Mouse (Mus musculus) forelimb bud, embryonic 11.5 days (tissue): ENCODE data around the gene Ptpre.
"Not testable (repeated sequence)": the region's sequence is repeated elsewhere in the genome, so short reads cannot be mapped to it uniquely, and the experiment has no call there.

Source experiments
- DNase-seq: peaks from one replicate; pipeline ENCODE4 v3.0.0-alpha.2; 2012; ENCODE audit warnings: low read depth, low spot score

Ptpre gene

GRCm38 (mm10) chr7:135537341-135537901 lies at the start of gene Ptpre:
Ptpre (plus strand) TSS chr7:135537481.
- DNase-seq: peak; percentile 76

- DNase-seq: no peak
Measured at GRCm38 (mm10) chr7:135488214-135488810, 49.0 kb upstream of the Ptpre start.

GRCm38 (mm10) chr7:135489724-135490499 lies 47.4 kb upstream of the Ptpre start:
- DNase-seq: no peak

DNA sequence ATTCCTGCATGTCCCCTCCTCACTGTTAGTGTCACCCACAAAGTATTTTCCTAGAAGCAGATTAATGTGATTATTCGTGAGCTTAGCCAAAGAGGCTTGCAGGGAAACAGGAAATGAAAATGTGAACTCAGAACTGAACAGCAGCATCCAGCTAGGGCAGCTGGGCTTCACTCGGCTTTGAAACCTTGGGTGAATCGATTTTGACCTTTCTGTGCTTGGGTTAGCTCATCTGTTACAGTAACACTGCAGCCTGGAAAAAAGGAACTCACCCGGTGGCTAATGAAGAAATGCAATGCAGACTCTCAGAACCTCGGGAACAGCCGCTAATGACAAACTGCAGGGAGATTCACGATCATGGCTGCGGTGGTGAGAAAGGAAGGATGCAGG lies 46.8 kb upstream of the Ptpre start:
- no peak for DNase-seq

DNA sequence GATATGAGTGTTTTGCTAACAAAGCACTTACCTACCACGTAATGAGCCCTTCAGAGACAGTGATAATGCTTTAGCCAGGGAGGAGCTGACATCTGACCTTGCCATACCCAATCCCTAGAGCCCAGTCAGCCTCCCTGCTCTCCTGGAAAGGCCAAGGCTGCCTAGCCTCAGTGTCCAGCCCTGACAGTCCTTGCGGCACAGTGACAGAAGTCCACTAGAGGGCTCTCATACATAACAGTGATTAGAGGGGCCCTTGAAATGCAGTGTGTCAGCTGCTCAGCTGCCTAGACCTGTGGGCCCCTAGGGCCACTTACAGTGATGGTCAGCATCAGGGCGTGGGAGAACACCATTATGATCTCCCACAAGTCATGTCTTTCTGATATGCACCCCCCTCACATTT lies 42.0 kb upstream of the Ptpre start:
- no peak for DNase-seq

GRCm38 (mm10) chr7:135498565-135499186 lies 38.6 kb upstream of the Ptpre start:
- no peak for DNase-seq

DNA sequence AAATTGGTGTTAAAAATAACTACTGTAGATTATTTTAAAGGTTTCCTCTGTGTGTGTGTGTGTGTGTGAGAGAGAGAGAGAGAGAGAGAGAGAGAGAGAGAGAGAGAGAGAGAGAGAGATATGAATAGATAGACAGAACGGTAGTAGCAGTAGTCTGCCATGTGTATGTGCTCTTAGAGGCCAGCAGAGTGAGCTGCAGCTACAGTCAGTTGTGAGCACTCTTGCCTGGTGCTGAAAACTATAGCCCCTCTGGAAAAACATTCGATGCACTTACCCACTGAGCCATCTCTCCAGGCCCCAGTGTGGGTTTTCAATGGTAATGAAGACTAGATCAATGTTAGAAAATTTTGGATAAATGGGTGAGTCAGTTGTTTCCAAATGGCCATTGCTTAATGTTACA lies 37.9 kb upstream of the Ptpre start:
- no peak for DNase-seq

DNA sequence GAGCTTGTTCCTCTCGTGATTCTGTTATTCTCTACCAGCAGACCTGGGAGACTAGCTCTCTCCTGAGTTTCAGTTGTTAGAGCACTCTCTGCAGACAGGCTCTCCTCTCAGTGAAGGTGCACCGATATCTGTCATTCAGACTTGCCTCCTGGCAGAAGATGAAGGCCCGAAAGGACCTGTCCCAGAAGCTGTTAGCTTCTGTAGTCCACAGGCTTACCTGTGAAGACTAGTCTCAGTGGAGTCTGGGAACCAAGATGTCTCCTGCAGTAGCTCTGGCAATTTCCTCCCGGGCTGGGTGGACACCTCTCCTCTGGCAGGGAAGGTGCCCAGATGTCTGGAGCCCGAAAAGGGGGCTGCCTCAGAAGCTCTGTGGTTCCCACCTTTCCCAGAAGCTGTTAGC lies 30.8 kb upstream of the Ptpre start:
- not testable (repeated sequence) for DNase-seq

DNA sequence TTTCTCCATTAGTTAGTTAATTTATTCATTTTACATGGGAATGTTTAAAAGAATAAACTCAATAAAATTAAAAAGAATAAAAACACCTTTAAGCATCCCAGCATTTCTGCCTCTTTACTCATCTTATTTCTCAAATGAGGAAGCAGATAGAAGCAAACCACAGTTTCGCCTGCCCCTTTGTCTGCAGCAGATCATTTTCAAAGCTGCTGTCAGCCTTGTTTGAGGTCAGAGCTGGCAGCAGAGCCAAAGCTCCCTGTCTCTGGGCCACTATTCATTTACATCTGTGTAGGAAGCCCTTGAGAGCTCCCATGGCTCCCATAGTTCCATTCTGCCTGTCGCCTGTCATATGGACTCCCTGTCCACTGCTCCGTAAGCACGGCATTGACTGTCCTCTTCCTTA lies 28.7 kb upstream of the Ptpre start:
- no peak for DNase-seq

DNA sequence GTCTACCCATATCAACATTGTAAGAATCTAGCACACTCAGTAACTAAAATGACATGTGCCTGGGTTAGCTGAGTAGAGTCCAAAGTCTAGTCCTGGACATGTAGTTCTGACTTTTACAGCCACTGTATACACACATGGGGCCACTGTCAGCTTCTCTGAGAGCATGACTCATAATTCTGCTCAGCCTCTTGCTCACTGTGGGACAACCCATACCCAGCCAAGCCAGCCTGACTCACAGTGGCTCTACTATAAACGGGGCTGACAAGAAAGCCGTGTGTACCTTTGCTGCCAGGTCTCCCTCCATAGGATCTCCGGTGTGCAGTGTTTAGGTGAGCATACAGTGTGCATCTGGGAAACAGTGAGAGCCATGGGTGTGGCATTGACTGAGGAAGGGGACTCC lies 28.0 kb upstream of the Ptpre start:
- no peak for DNase-seq

- DNase-seq: no peak
Measured at GRCm38 (mm10) chr7:135510431-135510830, 26.9 kb upstream of the Ptpre start.

DNA sequence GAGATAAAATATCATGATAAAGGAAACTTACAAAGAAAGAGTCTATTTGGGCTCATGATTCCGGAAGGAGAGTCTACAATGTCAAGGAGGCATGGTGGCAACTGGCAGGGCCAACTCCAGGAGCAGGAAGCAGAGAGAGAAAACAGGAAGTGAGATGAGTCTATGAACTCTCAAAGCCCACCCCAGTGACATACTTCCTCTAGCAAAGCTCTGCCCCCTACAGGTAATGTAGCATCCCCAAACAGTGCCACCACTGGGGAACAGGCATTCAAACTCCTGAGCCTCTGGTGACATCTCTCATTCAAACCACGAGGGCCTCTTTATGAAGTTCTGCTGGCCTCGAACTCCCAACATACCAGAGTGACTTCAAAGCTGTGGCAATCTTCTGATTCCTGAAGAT lies 25.6 kb upstream of the Ptpre start:
- DNase-seq: no peak

DNA sequence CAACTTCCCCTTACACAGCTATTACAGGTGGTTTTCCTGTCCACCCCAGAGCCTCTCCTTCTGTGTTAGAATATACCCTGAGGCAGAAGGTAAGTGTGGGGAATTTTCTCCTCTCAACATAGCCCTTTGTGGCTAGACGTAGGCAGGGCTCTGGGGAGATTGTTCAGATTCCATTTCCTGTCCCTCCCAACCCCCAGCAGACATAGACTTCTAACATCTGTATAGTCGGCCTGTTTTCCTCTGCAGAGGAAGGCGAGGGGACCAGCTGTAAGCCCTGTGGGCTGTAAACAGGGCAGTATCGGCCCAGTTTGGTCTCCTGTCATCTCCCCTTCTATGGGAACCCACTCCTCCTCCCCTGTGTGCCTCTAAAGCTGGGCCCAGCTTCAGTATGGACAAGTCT lies 20.1 kb upstream of the Ptpre start:
- no peak for DNase-seq

- no peak for DNase-seq
Measured at GRCm38 (mm10) chr7:135520241-135520640, 17.0 kb upstream of the Ptpre start.

DNA sequence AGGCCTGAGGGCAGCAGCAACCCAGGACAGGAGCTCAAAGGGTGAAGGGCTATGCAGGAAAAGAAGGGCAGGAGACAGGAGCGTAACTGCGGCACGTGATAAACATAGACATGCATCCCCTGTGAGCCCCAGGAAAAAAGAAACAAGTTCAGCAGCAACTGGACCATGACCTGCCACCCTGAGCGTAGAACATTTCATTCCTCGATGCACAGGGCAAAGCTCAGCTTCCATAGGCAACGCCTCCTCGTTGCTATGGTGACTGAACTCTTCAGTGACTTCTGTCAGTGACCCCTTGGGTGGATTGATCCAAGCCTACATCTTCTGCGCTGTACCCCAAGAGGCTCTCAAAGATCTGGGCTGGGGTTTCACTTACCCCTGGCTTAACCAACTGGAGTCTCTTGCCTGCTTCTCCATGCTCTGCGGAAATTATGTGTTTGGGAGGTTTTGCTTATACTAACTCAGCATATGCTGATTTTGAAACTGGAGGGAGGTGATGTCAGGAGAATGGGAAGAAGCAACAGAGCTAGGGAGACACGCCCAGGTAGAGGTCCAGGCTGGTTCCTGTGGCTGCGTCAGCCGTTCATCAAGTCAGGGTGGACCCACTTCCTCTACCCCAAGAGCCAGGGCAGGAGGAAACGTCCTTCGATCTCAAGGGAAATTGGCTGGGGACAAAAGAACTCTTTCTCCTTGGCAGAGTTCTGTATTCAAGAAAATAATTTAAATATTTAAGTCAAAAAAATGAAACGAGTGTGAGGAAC lies 15.3 kb upstream of the Ptpre start:
- no peak for DNase-seq

DNA sequence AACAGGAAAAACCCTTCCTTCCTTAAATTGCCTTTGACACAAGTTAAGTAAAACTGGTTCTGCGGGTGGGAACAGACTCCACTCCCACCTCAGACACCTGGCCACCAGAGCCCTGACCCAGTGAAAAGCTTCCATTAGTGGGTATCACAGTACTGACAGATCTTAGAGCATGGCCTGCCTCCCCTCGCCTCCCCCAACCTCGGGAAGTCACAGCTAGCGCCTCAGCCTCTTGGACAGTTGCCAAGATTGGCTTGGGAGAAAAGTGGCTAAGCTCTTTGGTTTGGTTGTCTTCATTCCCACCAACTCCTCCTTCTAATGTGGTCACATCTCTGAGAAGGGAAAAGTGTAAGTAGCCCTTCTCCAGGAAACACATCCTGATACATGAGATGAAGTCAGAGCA lies 13.3 kb upstream of the Ptpre start:
- no peak for DNase-seq

GRCm38 (mm10) chr7:135524424-135524967 lies 12.8 kb upstream of the Ptpre start:
- no peak for DNase-seq

GRCm38 (mm10) chr7:135526574-135527152 lies 10.6 kb upstream of the Ptpre start:
- DNase-seq: no peak

DNA sequence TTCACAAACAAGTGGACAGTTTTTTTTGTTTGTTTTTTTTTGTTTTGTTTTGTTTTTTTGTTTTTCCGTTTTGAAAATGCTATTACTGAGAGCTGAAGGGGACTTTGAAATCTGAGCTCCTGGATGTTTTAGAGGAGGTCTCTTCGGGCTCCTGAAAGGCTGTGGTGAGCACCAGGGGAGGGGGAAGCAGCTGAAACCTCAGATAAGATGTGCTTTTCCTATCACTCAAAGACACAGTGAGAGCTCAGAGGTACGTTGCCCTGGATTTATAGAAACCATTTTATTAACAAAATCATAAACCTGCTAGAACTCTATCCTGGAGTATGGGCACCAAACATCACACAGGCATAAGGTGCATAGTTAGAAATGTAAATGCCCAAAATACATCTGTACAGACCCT lies 10.1 kb upstream of the Ptpre start:
- DNase-seq: no peak

- no peak for DNase-seq
Measured at GRCm38 (mm10) chr7:135528515-135528914, 8.8 kb upstream of the Ptpre start, which contains the start of gene Clrn3. Clrn3 (minus strand) TSS chr7:135528654.

DNA sequence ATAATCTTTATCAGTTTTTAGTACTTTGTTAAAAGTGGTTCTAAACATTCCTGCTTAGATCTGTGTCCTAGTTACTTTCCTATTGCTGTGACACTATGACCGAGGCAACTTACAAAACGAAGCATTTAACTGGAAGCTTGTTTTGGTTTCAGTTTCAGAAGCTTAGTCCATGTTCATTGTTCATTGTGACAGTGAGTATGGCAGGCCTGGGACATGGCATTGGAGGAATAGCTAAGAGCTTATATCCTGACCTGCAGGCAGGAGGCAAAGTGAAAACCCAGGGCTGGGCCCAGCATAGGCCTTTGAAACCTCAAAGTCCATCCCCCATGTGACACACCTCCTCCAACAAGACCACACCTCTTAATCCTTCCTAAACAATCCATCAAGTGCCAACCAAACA lies 8.2 kb upstream of the Ptpre start:
- no peak for DNase-seq
